Mouse (Mus musculus) bone marrow, adult 2 months (tissue): ENCODE results near the gene Ecel1.

Source experiments
- CTCF ChIP-seq: fragments of 200-500 bp; IDR thresholded peaks from 2 replicates; pipeline ENCODE4 v1.5.1; 2011; ENCODE audit warnings: low read length, control low read depth; ENCODE audit not compliant: control insufficient read depth, insufficient read depth
- POLR2A ChIP-seq: fragments of 200-500 bp; IDR thresholded peaks from 2 replicates; pipeline ENCODE4 v1.6.1; 2011; ENCODE audit warnings: low read depth, mild to moderate bottlenecking, control low read depth, low read length, borderline replicate concordance; ENCODE audit not compliant: control insufficient read depth

- TF ChIP-seq CTCF (peak; percentile 56), POLR2A (no peak)
Observed at GRCm38 (mm10) chr1:87098358-87098975, 57.9 kb downstream of the Ecel1 start.
